22 mouse cellular contexts compared by ENCODE assay signal in genomic region chr11:98664091-98664490, GRCm38 (mm10). TPM values are rescaled to one million over a fixed set of nuclear protein-coding genes. Genes with fewer than 3 reads are reported as not detected.
DNase-seq lines count a peak whose midpoint lies in the region; ATAC-seq and TF ChIP-seq lines count a peak whose summit lies in the region.
"Had no signal": no experiment of that assay in that cellular context is flagged by ENCODE, and none has a peak within 500 bp of the region (broad histone marks: within the 10 kb centered on the region; RNA-seq: fewer than 3 reads in every experiment).

Gene Gsdma, plus strand, starts transcription at chr11:98664351.

- H3K4me1 ChIP-seq in lung, adult 2 months (ENCODE audit: control insufficient read depth, insufficient read depth, low read length) = no peaks in the 10 kb centered on the region
- peaks cover 0 to 12% of the 10 kb centered on the region in 2 experiments; a peak in 2 of 4 replicates for H3K4me1 ChIP-seq in MEL (ENCODE audit: control insufficient read depth in 1 of 2, insufficient read depth in 2 of 2, low read length in 2 of 2)
- H3K4me1 ChIP-seq in embryonic facial prominence, embryonic 15.5 days = no peaks in the 10 kb centered on the region
- H3K4me1 ChIP-seq: heart, embryonic 10.5 days; hindbrain, embryonic 12.5 days had no signal

- no peaks in the 10 kb centered on the region for H3K9me3 ChIP-seq in MEL (replicated peaks; ENCODE audit: insufficient read depth, low read length)
- no peaks in the 10 kb centered on the region for H3K9me3 ChIP-seq in embryonic facial prominence, embryonic 15.5 days (replicated peaks)
- H3K9me3 ChIP-seq: forebrain, embryonic 12.5 days; heart, embryonic 10.5 days; hindbrain, embryonic 12.5 days had no signal

- H3K27ac ChIP-seq in MEL (ENCODE audit: control insufficient read depth, low read depth, low read length) = no peak within 1 kb of the TSS
- H3K27ac ChIP-seq in embryonic facial prominence, embryonic 15.5 days (replicated peaks) = no peak within 1 kb of the TSS
- H3K27ac ChIP-seq: forebrain, embryonic 12.5 days; heart, embryonic 10.5 days; hindbrain, embryonic 12.5 days had no signal

- no peak for TF ChIP-seq EP300 in MEL (IDR thresholded peaks at IDR 0.05; ENCODE audit: low read depth in 1 of 2, low read length in 2 of 2)

- no peak for TF ChIP-seq RAD21 in MEL (IDR thresholded peaks at IDR 0.05; ENCODE audit: low read depth, low read length)

- H3K36me3 ChIP-seq in MEL (ENCODE audit: control insufficient read depth in 1 of 2, insufficient read depth in 2 of 2, low read length in 2 of 2) = 0 out of 4 replicates have a peak, but pooled peaks cover 0 to 2% of the 10 kb centered on the region in 2 experiments
- H3K36me3 ChIP-seq in embryonic facial prominence, embryonic 15.5 days = no peaks in the 10 kb centered on the region
- H3K36me3 ChIP-seq: forebrain, embryonic 12.5 days; heart, embryonic 10.5 days; hindbrain, embryonic 12.5 days had no signal

- DNase-seq in lung, adult 2 months = no peak
- DNase-seq in lung, postnatal 10 days = no peak
- peak; percentile 64 for DNase-seq in MEL (ENCODE audit: low read depth, low spot score)
- no peak for DNase-seq in kidney, adult 11 months
- no peak for DNase-seq in adrenal gland, adult (ENCODE audit: inconsistent age in 2 of 2, low spot score in 1 of 2)
- DNase-seq: adrenal gland, adult 8-10 months; adrenal gland, postnatal 36 days; cerebellum, adult 2 months; cerebellum, postnatal 10 days; gastrocnemius, postnatal 10 days; heart, adult 18-20 months; heart, postnatal 10 days; heart, postnatal 4 days had no signal

- H3K79me2 ChIP-seq in MEL (ENCODE audit: control insufficient read depth, insufficient read depth, low read length, poor library complexity) = no peaks in the 10 kb centered on the region

- H3K9ac ChIP-seq in MEL (ENCODE audit: control insufficient read depth, low read depth, low read length, poor library complexity, severe bottlenecking) = no peak within 1 kb of the TSS
- no peak within 1 kb of the TSS for H3K9ac ChIP-seq in embryonic facial prominence, embryonic 15.5 days
- H3K9ac ChIP-seq: forebrain, embryonic 12.5 days; hindbrain, embryonic 12.5 days had no signal

- H3K4me3 ChIP-seq in lung, adult 2 months (replicated peaks; ENCODE audit: extremely low read depth, low read depth, low read length) = no peak within 1 kb of the TSS
- no peak within 1 kb of the TSS for H3K4me3 ChIP-seq in MEL (ENCODE audit: control insufficient read depth in 1 of 2, insufficient read depth in 1 of 2, low read depth in 2 of 2, low read length in 2 of 2)
- no peak within 1 kb of the TSS for H3K4me3 ChIP-seq in embryonic facial prominence, embryonic 15.5 days (replicated peaks)
- H3K4me3 ChIP-seq: forebrain, embryonic 12.5 days; heart, embryonic 10.5 days; hindbrain, embryonic 12.5 days had no signal

- H3K4me2 ChIP-seq in embryonic facial prominence, embryonic 15.5 days (replicated peaks) = no peak within 1 kb of the TSS
- H3K4me2 ChIP-seq: forebrain, embryonic 12.5 days; hindbrain, embryonic 12.5 days had no signal

- 0 out of 2 replicates have a peak, but pooled peaks have one; percentile 40 for ATAC-seq in embryonic facial prominence, embryonic 15.5 days (ENCODE audit: insufficient number of reproducible peaks, low FRiP score, low TSS enrichment, low read depth)
- ATAC-seq: forebrain, embryonic 16.5 days; hindbrain, embryonic 16.5 days had no signal

- peaks cover 1 to 3% of the 10 kb centered on the region in 2 experiments; a peak in 3 of 4 replicates for H3K27me3 ChIP-seq in MEL (ENCODE audit: control insufficient read depth in 1 of 2, insufficient read depth in 2 of 2, low read length in 2 of 2)
- H3K27me3 ChIP-seq in embryonic facial prominence, embryonic 15.5 days = peaks cover 13% of the 10 kb centered on the region; the same call in 1 of the 2 replicates

- WGBS in lung, adult 2 months = 18% methylated on average over 4 of the region's 4 CpGs
- WGBS in embryonic facial prominence, embryonic 15.5 days = 17% methylated on average over 4 of the region's 4 CpGs

- TF ChIP-seq POLR2A in lung, adult 2 months (IDR thresholded peaks at IDR 0.05; ENCODE audit: borderline replicate concordance, extremely low read depth, low read depth, low read length) = no peak
- TF ChIP-seq POLR2A in MEL (IDR thresholded peaks at IDR 0.05; ENCODE audit: control insufficient read depth in 1 of 2, insufficient read depth in 1 of 2, low read depth in 1 of 2, low read length in 2 of 2, poor library complexity in 1 of 2) = no peak

- no peak for TF ChIP-seq CTCF in lung, adult 2 months (IDR thresholded peaks at IDR 0.05; ENCODE audit: insufficient read depth, low read length)
- no peak for TF ChIP-seq CTCF in MEL (IDR thresholded peaks at IDR 0.05 in 2 of 3, conservative IDR thresholded peaks at IDR 0.05 in 1 of 3; ENCODE audit: control insufficient read depth in 1 of 3, insufficient read depth in 1 of 3, low read depth in 2 of 3, low read length in 3 of 3, poor library complexity in 1 of 3, severe bottlenecking in 1 of 3)

TF ChIP-seq in MEL, 35 proteins besides CTCF, POLR2A, EP300 and RAD21:
- TF ChIP-seq ZC3H11A (IDR thresholded peaks at IDR 0.05; ENCODE audit: low read depth, low read length) (no peak), TAL1 (IDR thresholded peaks at IDR 0.05; ENCODE audit: low read length) (no peak), MAFK (IDR thresholded peaks at IDR 0.05; ENCODE audit: borderline replicate concordance, low read depth, low read length) (no peak), RCOR1 (IDR thresholded peaks at IDR 0.05; ENCODE audit: low read depth, low read length) (no peak), MYB (IDR thresholded peaks at IDR 0.05; ENCODE audit: low read depth, low read length) (no peak), UBTF (IDR thresholded peaks at IDR 0.05; ENCODE audit: borderline replicate concordance, insufficient read depth, low read depth, low read length) (no peak), BHLHE40 (IDR thresholded peaks at IDR 0.05; ENCODE audit: borderline replicate concordance, low read depth, low read length) (no peak), CHD2 (IDR thresholded peaks at IDR 0.05; ENCODE audit: low read length) (no peak), TBP (IDR thresholded peaks at IDR 0.05; ENCODE audit: low read depth, low read length) (no peak), MYC (IDR thresholded peaks at IDR 0.05; ENCODE audit: low read depth, low read length) (no peak), GATA1 (IDR thresholded peaks at IDR 0.05; ENCODE audit: low read depth, low read length) (no peak), E2F4 (IDR thresholded peaks at IDR 0.05; ENCODE audit: borderline replicate concordance, low read depth, low read length) (no peak), TCF12 (IDR thresholded peaks at IDR 0.05; ENCODE audit: low read depth, low read length) (no peak), POLR2AphosphoS2 (IDR thresholded peaks at IDR 0.05; ENCODE audit: low read length) (no peak)

RNA-seq across cellular contexts. Expression of gene Gsdma, which starts in this region (rescaled TPM):
- polyA plus RNA-seq in lung, adult 2 months (2012; rRNA removed) = 11.5 TPM in 1 of 2 replicates, not detected in the other
- total RNA-seq in MEL (2012; rRNA removed) = 0.23 and 0.62 TPM in 2 replicates
- 1 to 10 TPM in 1 of 2 experiments, not detected in 1; 1.2 TPM for polyA plus RNA-seq in MEL (2012; ENCODE audit: insufficient read depth in 1 of 2, insufficient read length in 2 of 2, low read depth in 1 of 2, low replicate concordance in 2 of 2, missing spikeins in 1 of 2)
- 11.8 and 14.0 TPM in 2 replicates for polyA plus RNA-seq in embryonic facial prominence, embryonic 15.5 days (2015; fragmentation: Nextera tagmentation; extraction: Ambion mirVana)
- total RNA-seq: adrenal gland, adult 8-10 months; adrenal gland, postnatal 36 days; CH12.LX; gastrocnemius, postnatal 10 days; gastrocnemius, postnatal 4 days; heart, postnatal 10 days; heart, postnatal 4 days had no signal
- polyA plus RNA-seq: forebrain, embryonic 12.5 days; forebrain, embryonic 16.5 days; heart, embryonic 10.5 days; heart, embryonic 14.5 days; hindbrain, embryonic 12.5 days had no signal
